Comparison of ENCODE assay signal across 7 mouse cellular contexts in the genomic region with DNA sequence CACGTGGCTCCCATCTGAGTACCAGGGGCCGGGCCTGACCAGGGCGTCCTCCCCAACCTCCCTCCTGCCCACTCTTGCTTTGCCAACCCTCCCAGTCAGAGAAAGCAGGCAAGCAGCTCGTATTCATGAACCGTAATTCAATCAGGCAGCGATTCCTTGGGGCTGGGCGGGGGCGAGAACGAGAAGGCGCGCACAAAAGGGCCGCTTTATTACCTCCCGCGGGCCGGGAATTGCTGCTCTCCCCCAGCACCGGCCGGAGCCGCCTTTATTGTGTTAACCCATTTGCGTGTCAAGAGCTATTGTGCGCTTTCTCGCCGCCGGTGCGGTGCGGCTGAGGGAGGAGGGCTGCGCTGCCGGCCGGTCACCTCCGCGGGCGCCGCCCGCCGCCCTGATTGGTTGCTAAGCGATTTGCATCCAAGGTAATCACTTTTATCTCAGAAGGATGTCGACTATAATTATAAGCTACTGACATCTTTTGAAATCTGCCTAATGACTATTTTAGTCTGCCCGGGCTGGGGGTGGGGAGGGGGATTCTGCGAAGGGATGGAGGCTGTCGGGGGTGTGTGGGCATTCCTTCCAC. TPM values are rescaled to one million over a fixed set of nuclear protein-coding genes. Genes with fewer than 3 reads are reported as not detected.
A peak's percentile ranks its signal among the peaks of the same experiment; 100 is the strongest.
DNase-seq lines count a peak whose midpoint lies in the region; ATAC-seq lines count a peak whose summit lies in the region.

No protein-coding gene starts in this region.

- peaks cover 56% of the 10 kb centered on the region for H3K4me1 ChIP-seq in lung, embryonic 16.5 days (replicated peaks; ENCODE audit: control insufficient read depth, insufficient read depth, low read length)
- peaks cover 100% of the 10 kb centered on the region for H3K4me1 ChIP-seq in forebrain, embryonic 10.5 days
- peaks cover 34% of the 10 kb centered on the region for H3K4me1 ChIP-seq in limb, embryonic 11.5 days (ENCODE audit: control insufficient read depth, insufficient read depth, low read length)

- DNase-seq in lung, postnatal 36 days = no peak
- peak; percentile 85 for DNase-seq in forebrain, embryonic 10.5 days (ENCODE audit: extremely low spot score, low spot score)
- peak; percentile 57 for DNase-seq in limb, embryonic 11.5 days (ENCODE audit: low spot score)
- peak; percentile 77 for DNase-seq in retina, embryonic 14.5 days (ENCODE audit: low spot score)
- no peak for DNase-seq in cerebellum, adult 18-20 months
- DNase-seq in heart, adult 8-10 months (ENCODE audit: low spot score) = no peak

- WGBS in lung, embryonic 16.5 days = 4% methylated on average over 39 of the region's 39 CpGs
- WGBS in forebrain, embryonic 10.5 days = under 1% methylated on average over 39 of the region's 39 CpGs
- WGBS in limb, embryonic 11.5 days = 1% methylated on average over 39 of the region's 39 CpGs

- peak overlapping the region; percentile 55 for H3K4me2 ChIP-seq in lung, embryonic 16.5 days (ENCODE audit: low read depth, low read length)
- H3K4me2 ChIP-seq in limb, embryonic 11.5 days (ENCODE audit: low read depth, severe bottlenecking) = peak overlapping the region; percentile 57

- no peaks in the 10 kb centered on the region for H3K9me3 ChIP-seq in lung, embryonic 16.5 days (ENCODE audit: control insufficient read depth, low read length)
- no peaks in the 10 kb centered on the region for H3K9me3 ChIP-seq in forebrain, embryonic 10.5 days
- H3K9me3 ChIP-seq in limb, embryonic 11.5 days (ENCODE audit: control insufficient read depth, low read length) = no peaks in the 10 kb centered on the region

- H3K4me3 ChIP-seq in lung, embryonic 16.5 days (ENCODE audit: low read length) = peak overlapping the region; percentile 40
- H3K4me3 ChIP-seq in forebrain, embryonic 10.5 days = peak overlapping the region; percentile 86
- peak overlapping the region; percentile 24 for H3K4me3 ChIP-seq in limb, embryonic 11.5 days (ENCODE audit: low read depth, low read length)

- ATAC-seq in lung, embryonic 16.5 days (ENCODE audit: low read depth) = no peak
- no peak for ATAC-seq in limb, embryonic 11.5 days (ENCODE audit: insufficient number of reproducible peaks, low FRiP score, low TSS enrichment, low read depth)

- no peak overlapping the region for H3K27ac ChIP-seq in lung, embryonic 16.5 days (ENCODE audit: low read length)
- peak overlapping the region; percentile 82 for H3K27ac ChIP-seq in forebrain, embryonic 10.5 days
- H3K27ac ChIP-seq in limb, embryonic 11.5 days (replicated peaks; ENCODE audit: low read depth, low read length) = no peak overlapping the region

- H3K27me3 ChIP-seq in lung, embryonic 16.5 days (ENCODE audit: control insufficient read depth, insufficient read depth, low read depth, low read length) = peaks cover 15% of the 10 kb centered on the region
- H3K27me3 ChIP-seq in forebrain, embryonic 10.5 days (ENCODE audit: poor library complexity, severe bottlenecking) = peaks cover 80% of the 10 kb centered on the region
- H3K27me3 ChIP-seq in limb, embryonic 11.5 days (ENCODE audit: control insufficient read depth, insufficient read depth, low read length) = peaks cover 32% of the 10 kb centered on the region

- no peaks in the 10 kb centered on the region for H3K36me3 ChIP-seq in lung, embryonic 16.5 days (ENCODE audit: control insufficient read depth, insufficient read depth, low read length)
- peaks cover 12% of the 10 kb centered on the region for H3K36me3 ChIP-seq in forebrain, embryonic 10.5 days (replicated peaks)
- no peaks in the 10 kb centered on the region for H3K36me3 ChIP-seq in limb, embryonic 11.5 days (ENCODE audit: control insufficient read depth, insufficient read depth, low read length)

- H3K9ac ChIP-seq in lung, embryonic 16.5 days (ENCODE audit: low read length) = peak overlapping the region; percentile 20
- peak overlapping the region; percentile 30; the same call in 1 of the 2 replicates for H3K9ac ChIP-seq in limb, embryonic 11.5 days (ENCODE audit: low read length)

RNA-seq across cellular contexts. Expression of gene Fam222a, which starts 3.7 kb away (rescaled TPM):
- polyA plus RNA-seq in lung, embryonic 16.5 days (2015; fragmentation: Nextera tagmentation; extraction: Ambion mirVana) = 2.2 and 2.3 TPM in 2 replicates
- 3.9 and 4.1 TPM in 2 replicates for polyA plus RNA-seq in forebrain, embryonic 10.5 days (2016; fragmentation: Nextera tagmentation; extraction: Ambion mirVana)
- polyA plus RNA-seq in limb, embryonic 11.5 days (2014; fragmentation: Nextera tagmentation; extraction: Ambion mirVana) = 2.4 and 2.5 TPM in 2 replicates
- total RNA-seq in heart, adult 8-10 months (2022) = 1 to 10 TPM; 1.2 to 2.4 (median 1.7) TPM

Comparison
In these comparisons a context has a peak if more than half of its experiments do, and no peak if none do; other contexts are left out.
1. H3K4me3 ChIP-seq: peak in every context shown above with its lines; median percentile 86 in forebrain, embryonic 10.5 days; 40 in lung, embryonic 16.5 days; 24 in limb, embryonic 11.5 days.
2. DNase-seq: peak in forebrain, embryonic 10.5 days (single experiment), limb, embryonic 11.5 days (single experiment) and retina, embryonic 14.5 days (single experiment); none in lung, postnatal 36 days (single experiment), cerebellum, adult 18-20 months (0 of 2) and heart, adult 8-10 months (single experiment).